Mouse (Mus musculus) CH12.LX (cell line): ENCODE measurements around the gene Lif. TPM values are rescaled to one million over a fixed set of nuclear protein-coding genes. Genes with fewer than 3 reads are reported as not detected.

Experiments
- DNase-seq: peaks from one replicate; pipeline ENCODE4 v3.0.0-alpha.2; 2013; ENCODE audit errors: extremely low read depth
- H3K27ac ChIP-seq: 2 replicates; pipeline ENCODE4 v1.5.1; 2012; ENCODE audit warnings: low read depth, mild to moderate bottlenecking, control low read depth, moderate library complexity; ENCODE audit not compliant: insufficient read depth
- H3K27me3 ChIP-seq: replicated peaks from 2 replicates; pipeline ENCODE3; 2012; ENCODE audit warnings: inconsistent platforms
- H3K36me3 ChIP-seq, 2 experiments: replicated peaks in 1 of 2; 2 replicates each; pipeline versions ENCODE3 to v1.6.1; 2012; ENCODE audit warnings: inconsistent platforms in 1 of 2, low read length in 1 of 2, mild to moderate bottlenecking in 1 of 2, mixed read lengths in 1 of 2, moderate library complexity in 1 of 2; ENCODE audit not compliant: control insufficient read depth in 1 of 2, insufficient read depth in 1 of 2
- H3K4me1 ChIP-seq, 2 experiments: 2 replicates each; pipeline ENCODE4 v1.6.1; 2012; ENCODE audit warnings: inconsistent platforms in 1 of 2, moderate library complexity in 1 of 2; ENCODE audit not compliant: insufficient read depth in 2 of 2, control insufficient read depth in 1 of 2
- H3K4me2 ChIP-seq: 2 replicates; pipeline ENCODE4 v1.6.1; 2012; ENCODE audit warnings: low read depth, mild to moderate bottlenecking, control low read depth; ENCODE audit not compliant: poor library complexity, insufficient read depth, severe bottlenecking
- H3K4me3 ChIP-seq, 3 experiments: fragments of 150-350 bp in 1 of 3; sonication (generic) in 1 of 3; replicated peaks in 1 of 3; 2 replicates each; pipeline versions ENCODE3 to v1.5.1; 2011 to 2012; ENCODE audit warnings: low read depth in 2 of 3, low read length in 2 of 3, mild to moderate bottlenecking in 2 of 3, moderate library complexity in 2 of 3, control low read depth in 1 of 3, improper control_type of control experiment in 1 of 3, inconsistent platforms in 1 of 3, mixed read lengths in 1 of 3; ENCODE audit not compliant: poor library complexity in 1 of 3
- H3K79me2 ChIP-seq: replicated peaks from 2 replicates; pipeline ENCODE4 v1.6.1; 2012; ENCODE audit warnings: mild to moderate bottlenecking, moderate library complexity; ENCODE audit not compliant: control insufficient read depth, poor library complexity, insufficient read depth, severe bottlenecking; ENCODE audit errors: extremely low read depth
- H3K9ac ChIP-seq: 2 replicates; pipeline ENCODE4 v1.6.1; 2012; ENCODE audit warnings: low read depth, mild to moderate bottlenecking, control low read depth, moderate library complexity; ENCODE audit not compliant: insufficient read depth
- H3K9me3 ChIP-seq: replicated peaks from 2 replicates; pipeline ENCODE3; 2012; ENCODE audit warnings: low read length, inconsistent platforms, mixed read lengths
- BHLHE40 ChIP-seq: IDR thresholded peaks from 2 replicates; pipeline ENCODE4 v1.6.1; 2011; ENCODE audit warnings: mild to moderate bottlenecking, low read depth, low read length, improper control_type of control experiment
- CHD1 ChIP-seq: IDR thresholded peaks from 2 replicates; pipeline ENCODE4 v1.6.1; 2012; ENCODE audit warnings: low read depth, low read length, improper control_type of control experiment, inconsistent platforms
- CHD2 ChIP-seq: IDR thresholded peaks from 2 replicates; pipeline ENCODE4 v1.6.1; 2011; ENCODE audit warnings: low read length, improper control_type of control experiment
- CTCF ChIP-seq, 2 experiments: IDR thresholded peaks in 1 of 2; conservative IDR thresholded peaks in 1 of 2; 2 replicates each; pipeline ENCODE4 v1.5.1; 2011 to 2012; ENCODE audit warnings: low read depth in 2 of 2, low read length in 2 of 2, improper control_type of control experiment in 1 of 2, inconsistent platforms in 1 of 2, mild to moderate bottlenecking in 1 of 2, moderate library complexity in 1 of 2
- E2F4 ChIP-seq: IDR thresholded peaks from 2 replicates; pipeline ENCODE4 v1.6.1; 2011; ENCODE audit warnings: low read depth, low read length, improper control_type of control experiment; ENCODE audit not compliant: insufficient replicate concordance
- ELF1 ChIP-seq: IDR thresholded peaks from 2 replicates; pipeline ENCODE4 v1.6.1; 2014; ENCODE audit warnings: low read depth, mild to moderate bottlenecking, inconsistent platforms, low read length, improper control_type of control experiment
- EP300 ChIP-seq: IDR thresholded peaks from 2 replicates; pipeline ENCODE4 v1.6.1; 2011; ENCODE audit warnings: low read length, improper control_type of control experiment
- ETS1 ChIP-seq: conservative IDR thresholded peaks from 2 replicates; pipeline ENCODE4 v1.6.1; 2012; ENCODE audit warnings: low read depth, mild to moderate bottlenecking, inconsistent platforms, low read length, improper control_type of control experiment, moderate library complexity
- GABPA ChIP-seq: IDR thresholded peaks from 2 replicates; pipeline ENCODE4 v1.6.1; 2012; ENCODE audit warnings: low read depth, low read length, improper control_type of control experiment, inconsistent platforms; ENCODE audit not compliant: insufficient replicate concordance
- HCFC1 ChIP-seq: IDR thresholded peaks from 2 replicates; pipeline ENCODE4 v1.6.1; 2012; ENCODE audit warnings: low read depth, mild to moderate bottlenecking, inconsistent platforms, low read length, improper control_type of control experiment
- IRF4 ChIP-seq: IDR thresholded peaks from 2 replicates; pipeline ENCODE4 v1.6.1; 2014; ENCODE audit warnings: low read depth, mild to moderate bottlenecking, inconsistent platforms, low read length, improper control_type of control experiment
- JUN ChIP-seq: IDR thresholded peaks from 2 replicates; pipeline ENCODE4 v1.6.1; 2011; ENCODE audit warnings: low read depth, mild to moderate bottlenecking, low read length, improper control_type of control experiment, moderate library complexity; ENCODE audit not compliant: insufficient read depth
- JUND ChIP-seq: conservative IDR thresholded peaks from 2 replicates; pipeline ENCODE4 v1.6.1; 2011; ENCODE audit warnings: low read depth, low read length, improper control_type of control experiment
- KAT2A ChIP-seq: IDR thresholded peaks from 2 replicates; pipeline ENCODE4 v1.6.1; 2012; ENCODE audit warnings: low read length, improper control_type of control experiment, inconsistent platforms; ENCODE audit not compliant: insufficient replicate concordance
- MAFK ChIP-seq: IDR thresholded peaks from 2 replicates; pipeline ENCODE4 v1.6.1; 2011; ENCODE audit warnings: low read length, improper control_type of control experiment; ENCODE audit not compliant: insufficient replicate concordance
- MAX ChIP-seq: IDR thresholded peaks from 2 replicates; pipeline ENCODE4 v1.6.1; 2011; ENCODE audit warnings: low read length, improper control_type of control experiment
- MAZ ChIP-seq: IDR thresholded peaks from 2 replicates; pipeline ENCODE4 v1.6.1; 2012; ENCODE audit warnings: low read depth, mild to moderate bottlenecking, inconsistent platforms, low read length, improper control_type of control experiment, moderate library complexity
- MXI1 ChIP-seq: IDR thresholded peaks from 2 replicates; pipeline ENCODE4 v1.6.1; 2011; ENCODE audit warnings: mild to moderate bottlenecking, low read depth, low read length, improper control_type of control experiment
- MYC ChIP-seq: IDR thresholded peaks from 2 replicates; pipeline ENCODE4 v1.6.1; 2011; ENCODE audit warnings: low read depth, mild to moderate bottlenecking, improper control_type of control experiment, low read length
- NELFE ChIP-seq: IDR thresholded peaks from 2 replicates; pipeline ENCODE4 v1.6.1; 2011; ENCODE audit warnings: low read depth, low read length, improper control_type of control experiment
- NRF1 ChIP-seq: IDR thresholded peaks from 2 replicates; pipeline ENCODE4 v1.6.1; 2014; ENCODE audit warnings: low read depth, mild to moderate bottlenecking, inconsistent platforms, low read length, improper control_type of control experiment, moderate library complexity
- PAX5 ChIP-seq: IDR thresholded peaks from 2 replicates; pipeline ENCODE4 v1.6.1; 2012; ENCODE audit warnings: low read length, inconsistent platforms, mixed read lengths
- POLR2A ChIP-seq: IDR thresholded peaks from 2 replicates; pipeline ENCODE4 v1.6.1; 2011; ENCODE audit warnings: low read depth, mild to moderate bottlenecking, improper control_type of control experiment, low read length
- POLR2AphosphoS2 ChIP-seq: IDR thresholded peaks from 2 replicates; pipeline ENCODE4 v1.6.1; 2011; ENCODE audit warnings: low read depth, low read length, improper control_type of control experiment
- RAD21 ChIP-seq: IDR thresholded peaks from 2 replicates; pipeline ENCODE4 v1.6.1; 2011; ENCODE audit warnings: low read depth, mild to moderate bottlenecking, low read length, improper control_type of control experiment, moderate library complexity
- RCOR1 ChIP-seq: conservative IDR thresholded peaks from 2 replicates; pipeline ENCODE4 v1.6.1; 2012; ENCODE audit warnings: low read depth, mild to moderate bottlenecking, inconsistent platforms, low read length, improper control_type of control experiment
- SIN3A ChIP-seq: IDR thresholded peaks from 2 replicates; pipeline ENCODE4 v1.6.1; 2012; ENCODE audit warnings: low read length, improper control_type of control experiment, inconsistent platforms
- SMC3 ChIP-seq: IDR thresholded peaks from 2 replicates; pipeline ENCODE4 v1.6.1; 2011; ENCODE audit warnings: low read depth, low read length, improper control_type of control experiment
- TBP ChIP-seq: conservative IDR thresholded peaks from 2 replicates; pipeline ENCODE4 v1.6.1; 2011; ENCODE audit warnings: low read depth, low read length, improper control_type of control experiment
- TCF12 ChIP-seq: IDR thresholded peaks from 2 replicates; pipeline ENCODE4 v1.6.1; 2014; ENCODE audit warnings: low read depth, mild to moderate bottlenecking, inconsistent platforms, low read length, improper control_type of control experiment
- UBTF ChIP-seq: IDR thresholded peaks from 2 replicates; pipeline ENCODE4 v1.6.1; 2012; ENCODE audit warnings: low read depth, mild to moderate bottlenecking, inconsistent platforms, low read length, improper control_type of control experiment, moderate library complexity
- USF1 ChIP-seq: IDR thresholded peaks from 2 replicates; pipeline ENCODE4 v1.6.1; 2014; ENCODE audit warnings: low read depth, mild to moderate bottlenecking, inconsistent platforms, low read length, improper control_type of control experiment
- USF2 ChIP-seq: conservative IDR thresholded peaks from 2 replicates; pipeline ENCODE4 v1.6.1; 2011; ENCODE audit warnings: low read depth, low read length, improper control_type of control experiment
- ZC3H11A ChIP-seq: IDR thresholded peaks from 2 replicates; pipeline ENCODE4 v1.6.1; 2012; ENCODE audit warnings: low read depth, mild to moderate bottlenecking, inconsistent platforms, low read length, improper control_type of control experiment
- ZKSCAN1 ChIP-seq: IDR thresholded peaks from 2 replicates; pipeline ENCODE4 v1.6.1; 2012; ENCODE audit warnings: low read depth, inconsistent platforms, low read length, improper control_type of control experiment, borderline replicate concordance
- ZMIZ1 ChIP-seq: IDR thresholded peaks from 2 replicates; pipeline ENCODE4 v1.6.1; 2012; ENCODE audit warnings: low read depth, mild to moderate bottlenecking, inconsistent platforms, low read length, improper control_type of control experiment
- ZNF384 ChIP-seq: IDR thresholded peaks from 2 replicates; pipeline ENCODE4 v1.6.1; 2012; ENCODE audit warnings: low read depth, low read length, improper control_type of control experiment, inconsistent platforms
- dilution Hi-C: fragments of 300-500 bp; cut with MboI; formaldehyde crosslinking; loops from 2 replicates; pipeline ENCODE4 v1.14.3; 2020; ENCODE audit warnings: low sequenced_read_pairs; ENCODE audit not compliant: extremely low pct_unique_long_range_greater_than_20kb, extremely low pct_ligation_motif_present
- in situ Hi-C: fragments of 300-500 bp; cut with MboI; formaldehyde crosslinking; loops from 3 replicates; pipeline ENCODE4 v1.14.3; 2019; ENCODE audit warnings: low sequenced_read_pairs, low pct_ligation_motif_present, low pct_unique_long_range_greater_than_20kb, mixed read lengths
- polyA plus RNA-seq: library from polyadenylated mRNA; unstranded; fragments of >175 nt; gene quantifications from 2 replicates; pipeline ENCODE4 v1.2.1, GENCODE M21; 2012; ENCODE audit warnings: low read depth; ENCODE audit not compliant: insufficient read length
- total RNA-seq, 2 experiments: library from RNA; depleted of rRNA; stranded (reverse); fragments of 300-350 nt in 1 of 2; fragments of >200 nt in 1 of 2; gene quantifications; 2 replicates each; pipeline ENCODE4 v1.2.3; 2012 to 2014

Gene Lif
- total and polyA plus RNA-seq, 3 experiments = 0.05 to 1.8 (median 0.17) TPM

DNA sequence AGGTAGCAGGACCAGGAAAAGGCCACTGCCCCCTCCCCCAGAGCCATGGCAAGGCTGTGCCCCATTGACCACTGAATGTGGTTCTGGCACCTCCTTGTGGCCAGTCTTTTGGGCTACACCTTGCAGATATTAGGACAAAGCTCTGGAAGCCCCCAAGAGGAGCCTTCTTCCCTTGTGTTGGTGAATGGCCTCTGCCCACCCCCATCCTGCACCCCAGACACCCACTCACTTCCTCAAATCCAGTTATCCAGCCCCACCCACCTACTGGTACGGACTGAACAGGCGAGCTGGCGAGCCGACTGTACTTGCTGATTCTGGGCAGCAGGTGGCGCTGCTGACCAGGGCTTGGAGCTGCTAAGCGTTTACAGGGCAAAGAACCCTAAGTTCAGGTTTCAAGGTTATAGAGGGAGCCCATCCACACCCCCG lies 1.3 kb downstream of the Lif start:
- H3K27ac ChIP-seq = no peak overlapping the region
- H3K4me1 ChIP-seq = peaks cover 29 to 59% of the 10 kb centered on the region in 2 experiments

DNA sequence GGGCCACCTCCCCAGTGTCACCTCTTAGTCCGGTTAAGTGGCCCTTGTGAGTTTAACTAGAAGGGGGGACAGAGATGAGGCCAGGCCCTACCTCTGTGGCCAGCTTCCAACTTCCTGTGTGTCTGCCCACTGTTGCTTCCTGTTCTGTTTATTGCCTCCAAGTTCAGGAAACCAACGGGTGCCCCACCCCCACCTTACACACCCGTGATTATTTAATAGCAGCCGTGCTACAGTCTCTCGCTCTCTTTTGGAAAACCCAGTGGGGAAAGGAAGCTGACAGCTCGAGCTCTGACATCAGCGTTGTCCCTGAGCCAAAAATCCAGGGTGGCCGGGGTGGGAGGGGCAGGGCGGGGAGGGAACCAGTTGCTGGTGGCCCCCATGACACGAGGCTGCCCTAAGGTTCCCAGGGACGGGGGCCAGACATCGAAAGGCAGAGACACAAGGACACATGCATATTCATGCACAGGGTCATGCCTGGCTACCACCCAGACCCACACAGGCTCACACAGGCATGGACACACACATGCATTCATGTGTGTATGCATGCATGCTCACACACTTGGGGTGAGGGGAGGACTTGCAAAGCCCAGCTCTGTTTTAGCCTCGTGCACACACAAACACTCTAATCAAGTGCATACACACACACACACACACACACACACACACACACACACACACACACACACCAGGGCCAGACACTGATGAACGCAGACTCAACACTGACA lies 3.3 kb downstream of the Lif start:
- DNase-seq = no peak
- peaks cover 19% of the 10 kb centered on the region for H3K27me3 ChIP-seq
- in situ Hi-C loops (loop anchor here (25.0 kb wide), 1 partner anchor 577 kb away; the partner anchor contains the start of gene Nf2), dilution Hi-C loops (no loop called here)
- H3K4me3 ChIP-seq = no peak overlapping the region
- no peak overlapping the region for H3K4me2 ChIP-seq
- peaks cover 29 to 66% of the 10 kb centered on the region in 2 experiments for H3K4me1 ChIP-seq
- H3K36me3 ChIP-seq = no peaks in the 10 kb centered on the region
- no peaks in the 10 kb centered on the region for H3K9me3 ChIP-seq
- no peak overlapping the region for H3K9ac ChIP-seq
- no peaks in the 10 kb centered on the region for H3K79me2 ChIP-seq
- no peak overlapping the region for H3K27ac ChIP-seq
- no peak for TF ChIP-seq BHLHE40
- TF ChIP-seq ZKSCAN1 = no peak
- no peak for TF ChIP-seq EP300
- no peak for TF ChIP-seq MAFK
- no peak for TF ChIP-seq CHD2
- no peak for TF ChIP-seq USF2
- no peak for TF ChIP-seq ZC3H11A
- no peak for TF ChIP-seq ZNF384
- TF ChIP-seq POLR2A = no peak
- no peak for TF ChIP-seq HCFC1
- no peak for TF ChIP-seq MXI1
- no peak for TF ChIP-seq PAX5
- TF ChIP-seq SMC3 = no peak
- TF ChIP-seq RAD21 = no peak
- no peak for TF ChIP-seq MAZ
- TF ChIP-seq KAT2A = no peak
- no peak for TF ChIP-seq JUND
- TF ChIP-seq CHD1 = no peak

More for the DNA sequence above, 1.3 kb downstream of the Lif start:
- Histone ChIP-seq H3K27me3 (peaks cover under 1% of the 10 kb centered on the region), H3K79me2 (no peaks in the 10 kb centered on the region), H3K9me3 (no peaks in the 10 kb centered on the region), H3K9ac (no peak overlapping the region)
- in situ Hi-C loops = loop anchor here (5.0 to 25.0 kb wide), 3 partner anchors 36 to 579 kb away; partner anchors contain the start of gene Nf2
- dilution Hi-C loops = no loop called here
- TF ChIP-seq MAX (0 out of 2 replicates have a peak, but pooled peaks have one; percentile 22), CHD1 (no peak), IRF4 (0 out of 2 replicates have a peak, but pooled peaks have one; percentile 61), E2F4 (no peak), RAD21 (peak; percentile 72), CHD2 (peak; percentile 73), MYC (no peak), NELFE (peak; percentile 72; the same call in 1 of the 2 replicates), TBP (no peak), ETS1 (no peak), TCF12 (0 out of 2 replicates have a peak, but pooled peaks have one; percentile 13), PAX5 (no peak), BHLHE40 (no peak), KAT2A (no peak), POLR2A (no peak), ZKSCAN1 (no peak), JUN (no peak), MAFK (no peak), HCFC1 (no peak), JUND (no peak), SMC3 (peak; percentile 91), NRF1 (no peak), EP300 (no peak), USF2 (no peak), POLR2AphosphoS2 (no peak), USF1 (no peak), ZC3H11A (peak; percentile 95), ZMIZ1 (no peak), RCOR1 (no peak), CTCF (conservative IDR thresholded peaks at IDR 0.05 in 1 of 2, IDR thresholded peaks at IDR 0.05 in 1 of 2; ENCODE audit: low read depth in 2 of 2, low read length in 2 of 2) (peak; percentile 88 to 95), ELF1 (peak; percentile 55), GABPA (no peak), MAZ (peak; percentile 89), ZNF384 (peak; percentile 40; the same call in 1 of the 2 replicates), UBTF (no peak), SIN3A (peak; percentile 34; the same call in 1 of the 2 replicates)
- TF ChIP-seq, all 38 proteins: peak for 13
- H3K4me2 ChIP-seq = peak overlapping the region; percentile 64; the same call in 1 of the 2 replicates
- DNase-seq = peak; percentile 87
- no peaks in the 10 kb centered on the region for H3K36me3 ChIP-seq
- no peak overlapping the region for H3K4me3 ChIP-seq
